Mouse (Mus musculus): Measurements from ENCODE around the gene Ccl9.
"Not testable (repeated sequence)": the region's sequence is repeated elsewhere in the genome, so short reads cannot be mapped to it uniquely, and the experiment has no call there.

The Ccl9 gene

DNA sequence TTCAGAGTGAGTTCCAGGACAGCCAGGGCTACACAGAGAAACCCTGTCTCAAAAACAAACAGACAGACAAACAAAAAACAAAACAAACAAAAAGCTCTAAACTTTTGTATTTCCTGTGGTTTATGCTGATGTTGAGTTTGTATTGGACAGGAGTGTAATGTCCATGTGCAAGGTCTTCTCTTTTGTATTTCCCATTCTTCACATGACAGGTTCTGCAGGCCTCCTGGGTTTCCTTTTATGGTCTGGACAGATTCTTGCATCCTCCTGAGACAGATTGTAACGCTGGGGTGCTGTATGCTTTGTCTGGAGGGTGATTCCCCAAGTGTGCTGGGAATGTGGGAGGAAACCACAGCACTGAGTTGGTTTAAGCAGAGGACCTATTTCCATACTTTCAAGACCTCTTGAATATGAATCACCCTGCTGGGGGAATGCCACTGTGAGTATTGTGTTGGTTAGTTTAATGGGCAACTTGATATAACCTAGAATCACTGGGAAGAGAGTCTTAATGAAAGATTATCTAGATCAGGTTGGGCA is 2.3 kb upstream of the Ccl9 start:
- no peak for DNase-seq (ENCODE audit: low spot score)

DNA sequence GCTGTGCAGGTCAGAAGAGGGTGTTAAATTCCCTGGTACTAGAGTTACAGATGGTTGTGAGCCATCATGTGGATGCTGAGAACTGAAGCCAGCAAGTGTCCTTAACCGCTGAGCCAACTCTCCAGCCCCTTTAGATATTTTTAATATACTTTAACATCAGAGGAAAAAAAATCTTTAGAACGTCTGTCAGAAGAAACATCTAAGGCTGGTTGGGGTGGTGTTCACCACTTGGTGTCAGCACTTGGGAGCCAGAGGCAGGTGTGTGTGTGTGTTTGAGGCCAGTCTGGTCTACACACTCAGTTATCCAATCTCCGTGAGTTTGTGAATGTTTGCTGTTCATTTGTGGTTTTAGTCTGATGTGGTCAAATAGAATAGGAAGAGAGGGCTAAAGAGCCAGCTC is 563 bp upstream of the Ccl9 start:
- no peak for DNase-seq (ENCODE audit: low spot score)

DNA sequence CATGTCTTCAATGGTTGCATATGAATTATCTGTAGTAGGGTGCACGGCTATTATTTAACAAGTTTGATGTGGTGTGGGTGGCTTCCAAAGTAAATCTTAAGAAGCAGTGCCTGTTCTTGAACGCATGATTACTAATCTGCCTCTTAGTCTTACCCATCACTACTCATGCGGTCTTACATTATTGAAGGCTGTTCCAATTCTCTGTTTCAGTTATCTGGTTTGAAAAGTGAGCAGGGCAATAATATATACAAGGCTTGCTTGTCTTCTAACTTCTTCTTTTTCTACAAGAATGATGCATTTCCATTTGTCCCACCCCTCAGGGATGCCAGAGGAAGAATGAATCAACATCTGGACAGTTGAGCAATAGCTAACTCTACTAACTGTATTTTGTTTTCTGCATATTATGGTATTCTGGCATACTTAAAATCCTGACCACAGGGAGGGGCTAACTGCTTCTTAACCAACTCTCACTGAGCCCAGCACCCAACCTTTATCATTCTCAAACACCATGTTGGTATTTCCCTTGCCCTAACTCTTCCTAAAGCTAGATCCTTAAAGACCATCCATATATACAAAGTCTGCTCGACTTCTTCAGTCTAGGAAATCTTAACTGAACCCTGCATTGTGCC is 1.4 kb downstream of the Ccl9 start:
- no peak for DNase-seq (ENCODE audit: low spot score)

DNA sequence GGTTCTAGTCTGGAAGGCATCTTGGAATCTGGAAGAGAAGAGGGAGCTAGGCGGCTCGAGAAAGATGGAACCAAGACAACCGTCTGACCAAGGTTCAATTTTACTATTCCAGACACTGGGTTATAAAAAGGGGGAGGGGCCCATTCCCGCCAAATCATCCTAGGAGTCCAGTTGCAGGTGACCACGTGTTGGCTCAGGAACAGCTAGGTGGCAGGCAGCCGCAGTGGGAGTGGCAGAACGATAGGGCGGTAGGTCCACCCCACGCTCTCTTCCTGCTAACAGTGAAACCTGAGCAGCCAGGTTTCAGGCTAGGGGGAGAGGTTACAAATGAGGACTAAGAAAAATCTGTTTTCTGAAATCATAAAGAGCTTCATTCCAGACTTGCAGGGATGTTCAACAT is 5.6 kb downstream of the Ccl9 start:
- no peak for DNase-seq (ENCODE audit: low spot score)

DNA sequence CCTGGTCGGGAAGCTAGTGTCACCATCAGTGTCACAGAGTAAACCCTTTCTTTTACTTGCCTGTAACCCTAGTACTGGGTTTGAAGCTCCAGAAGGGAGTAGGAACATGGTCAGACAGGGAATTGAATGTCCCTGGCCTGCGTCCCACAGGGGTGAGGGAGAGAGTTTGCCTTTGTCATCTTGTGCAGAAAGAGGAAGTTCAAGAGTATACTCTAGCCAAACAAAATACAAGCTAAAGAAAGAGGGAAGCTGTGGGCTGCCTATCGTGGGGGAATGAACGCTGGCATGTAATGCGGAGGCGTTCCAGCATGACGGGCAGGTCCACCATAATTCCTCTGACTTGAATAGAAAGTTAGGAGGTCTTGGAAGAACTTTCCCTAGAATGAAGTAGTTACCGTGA is 6.2 kb downstream of the Ccl9 start:
- no peak for DNase-seq (ENCODE audit: low spot score)

DNA sequence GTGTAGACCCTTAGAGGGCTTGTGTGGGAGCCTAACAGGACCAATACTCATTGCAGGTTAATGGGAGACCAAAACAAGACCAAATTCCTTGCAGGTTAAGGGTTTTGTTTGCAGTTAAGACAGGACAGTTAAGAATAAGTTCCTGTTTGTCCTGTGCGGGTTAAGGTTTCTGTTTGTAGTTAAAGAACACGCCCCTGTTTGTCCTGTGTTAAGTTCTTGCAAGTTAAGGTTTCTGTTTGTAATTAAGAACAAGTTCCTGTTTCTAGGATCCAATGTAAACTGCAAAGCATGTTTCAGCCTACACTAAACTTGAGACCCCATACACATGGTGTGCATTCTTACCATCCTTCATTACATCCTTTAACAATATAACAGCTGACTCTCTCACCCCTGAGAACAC is 8.2 kb downstream of the Ccl9 start:
- DNase-seq (ENCODE audit: low spot score): no peak

DNA sequence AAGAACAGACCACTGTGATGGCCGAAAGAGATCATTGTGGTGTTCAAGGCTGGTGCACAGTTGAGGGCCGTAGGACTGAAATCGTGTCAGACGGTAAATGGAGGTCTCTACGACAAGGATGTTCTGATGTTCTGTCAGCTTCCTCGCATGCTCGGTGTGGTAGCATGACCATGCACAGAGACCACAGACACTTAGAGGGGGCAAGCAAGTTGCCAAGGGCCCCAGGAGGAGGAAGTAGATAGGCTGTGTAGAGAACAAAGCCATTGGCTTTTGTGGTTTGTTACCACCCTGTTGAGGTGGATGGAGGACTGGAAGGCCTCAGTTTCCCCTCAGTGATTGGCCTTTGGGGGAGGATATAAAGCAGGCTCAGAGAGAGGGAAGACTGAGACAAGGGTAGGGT is 9.2 kb downstream of the Ccl9 start:
- no peak for DNase-seq (ENCODE audit: low spot score)

DNA sequence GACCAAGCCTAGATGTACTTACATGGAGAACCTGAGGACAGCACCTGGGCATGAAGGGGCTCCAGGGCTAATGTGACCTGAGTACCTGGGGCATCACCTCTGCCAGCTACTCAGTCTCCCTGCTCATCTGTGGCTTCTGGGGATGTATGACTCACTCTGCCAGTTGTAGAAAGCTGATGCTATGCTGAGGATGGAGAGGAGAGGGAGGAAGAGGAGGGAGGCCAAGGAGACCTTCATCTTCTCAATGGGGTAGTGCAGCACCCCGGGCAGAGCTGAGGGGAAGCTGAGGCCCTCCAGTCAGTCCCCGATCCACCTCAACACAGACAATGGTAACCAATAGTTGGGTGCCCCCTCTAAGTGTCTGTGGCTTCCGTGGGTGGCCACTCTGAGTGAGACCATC is 9.7 kb downstream of the Ccl9 start:
- DNase-seq (ENCODE audit: low spot score): no peak

DNA sequence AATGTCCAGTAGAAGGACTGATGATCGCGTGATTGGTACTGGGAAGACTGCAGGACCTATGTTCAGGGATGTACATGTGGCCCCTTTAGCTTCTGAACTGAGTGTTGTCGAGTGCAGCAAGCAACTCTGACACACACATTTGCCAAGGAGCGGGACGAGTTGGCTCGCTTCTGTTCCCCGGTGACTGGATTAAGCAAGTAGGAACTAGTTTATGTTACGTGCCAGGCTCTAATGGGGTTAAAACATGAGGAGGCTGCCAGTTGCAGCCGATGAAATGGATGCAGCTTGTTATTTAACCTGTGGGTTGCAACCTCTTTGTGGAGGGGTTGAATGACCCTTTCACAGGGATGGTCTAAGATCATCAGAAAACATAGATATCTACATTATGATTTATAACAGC is 10.4 kb downstream of the Ccl9 start:
- no peak for DNase-seq (ENCODE audit: low spot score)

DNA sequence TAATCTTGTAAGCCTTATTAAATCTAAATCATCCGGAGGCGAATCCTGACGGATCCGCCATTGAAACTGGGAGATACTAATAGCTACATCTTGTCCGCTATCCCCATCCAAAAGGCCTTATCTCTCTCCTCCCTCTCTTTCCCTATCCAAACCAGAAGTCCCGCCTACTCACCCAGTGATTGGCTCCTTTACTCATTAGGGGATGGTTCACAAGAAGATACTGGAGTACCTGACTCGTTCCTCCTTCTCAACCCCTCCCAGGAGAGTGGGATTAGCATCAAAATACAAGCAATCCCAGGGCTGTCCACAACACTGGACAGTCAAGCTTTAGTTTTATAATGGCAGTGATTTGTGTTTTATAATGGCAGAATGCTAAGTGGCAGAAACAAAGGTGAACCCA is 11.1 kb downstream of the Ccl9 start:
- no peak for DNase-seq (ENCODE audit: low spot score)

DNA sequence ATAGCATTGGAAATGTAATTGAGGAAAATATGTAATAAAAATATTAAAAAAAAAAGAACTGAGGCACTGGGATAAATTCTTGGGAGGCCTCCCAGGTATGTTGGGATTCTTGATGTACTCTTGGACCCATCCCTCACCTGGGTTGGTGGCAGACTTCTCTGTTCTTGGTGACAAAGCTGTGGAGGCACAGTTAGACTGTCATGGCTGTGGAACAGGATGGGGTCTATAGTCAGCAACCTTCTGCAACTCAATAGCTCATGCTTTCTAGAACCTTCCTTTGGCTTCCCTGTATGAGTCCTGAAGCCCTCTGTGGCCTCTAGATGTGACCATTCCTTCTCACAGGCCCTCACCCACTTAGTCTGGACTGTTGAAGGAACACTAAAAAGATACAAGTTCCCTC is 11.8 kb downstream of the Ccl9 start:
- no peak for DNase-seq (ENCODE audit: low spot score)

DNA sequence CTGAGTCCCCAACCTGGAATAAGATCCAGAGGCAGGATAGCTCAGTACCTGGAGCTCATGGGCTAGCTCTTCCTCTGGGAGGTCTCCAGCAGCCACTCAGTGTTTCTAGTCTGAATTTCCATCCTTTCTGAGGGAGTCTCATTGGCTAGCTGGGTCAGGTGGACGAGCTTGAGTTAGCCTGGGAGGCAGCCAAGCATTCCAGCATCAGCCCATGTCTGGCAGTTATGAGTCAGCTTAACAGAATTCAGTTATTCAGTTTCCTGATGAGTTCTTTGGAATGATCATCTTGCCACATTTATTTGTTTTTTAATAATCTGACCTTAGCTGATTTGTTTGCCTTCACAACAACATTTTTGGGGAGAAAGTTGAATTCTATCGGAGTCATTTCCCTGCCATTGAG is 14.7 kb downstream of the Ccl9 start:
- no peak for DNase-seq (ENCODE audit: low spot score)

DNA sequence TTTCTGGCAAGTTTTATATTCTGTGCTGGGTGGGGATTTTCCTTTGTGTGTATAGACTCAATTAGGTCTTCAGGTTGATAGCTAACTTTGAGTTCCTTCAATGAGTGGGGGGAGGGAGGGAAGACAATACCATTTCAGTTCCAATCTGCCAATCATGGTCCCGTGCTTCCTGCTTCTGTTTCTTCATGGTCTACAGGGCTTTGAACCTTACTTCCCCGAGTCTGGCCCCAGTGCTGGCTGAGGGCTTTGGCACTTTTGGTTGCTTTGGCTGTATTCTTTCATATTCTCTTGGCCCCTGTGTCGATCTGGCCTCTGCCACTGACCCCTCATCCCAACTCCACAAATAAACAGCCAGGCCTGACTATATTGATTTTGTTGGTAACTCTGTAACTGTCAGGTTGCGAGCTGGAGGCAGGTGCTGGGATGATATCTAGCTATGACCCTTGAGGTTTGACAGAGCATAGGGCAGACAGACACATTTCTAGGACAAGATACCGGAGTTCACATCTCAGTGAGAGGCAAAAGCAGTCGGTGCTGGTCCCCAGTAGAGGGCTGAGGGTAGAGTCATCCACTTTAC is 16.0 kb downstream of the Ccl9 start:
- no peak for DNase-seq (ENCODE audit: low spot score)

DNA sequence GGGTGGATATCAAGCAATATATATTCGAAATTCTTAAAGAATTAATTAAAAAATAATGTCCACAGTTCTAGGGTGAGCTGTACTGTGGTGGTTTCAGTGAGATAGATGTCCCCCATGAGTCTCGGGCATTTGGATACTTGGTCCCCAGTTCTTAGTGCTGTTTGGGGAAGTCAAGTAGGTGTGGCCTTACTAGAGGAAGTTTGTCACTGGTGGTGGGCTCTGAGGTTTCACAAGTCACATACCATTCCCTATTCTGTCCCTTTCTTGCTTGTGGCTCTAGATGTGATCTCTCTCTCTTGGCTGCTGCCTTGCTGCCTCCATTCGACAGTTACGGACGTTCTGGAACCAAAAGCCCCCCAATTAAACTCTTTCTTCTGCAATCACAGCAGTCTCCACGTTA is 18.0 kb downstream of the Ccl9 start:
- no peak for DNase-seq (ENCODE audit: low spot score)

DNA sequence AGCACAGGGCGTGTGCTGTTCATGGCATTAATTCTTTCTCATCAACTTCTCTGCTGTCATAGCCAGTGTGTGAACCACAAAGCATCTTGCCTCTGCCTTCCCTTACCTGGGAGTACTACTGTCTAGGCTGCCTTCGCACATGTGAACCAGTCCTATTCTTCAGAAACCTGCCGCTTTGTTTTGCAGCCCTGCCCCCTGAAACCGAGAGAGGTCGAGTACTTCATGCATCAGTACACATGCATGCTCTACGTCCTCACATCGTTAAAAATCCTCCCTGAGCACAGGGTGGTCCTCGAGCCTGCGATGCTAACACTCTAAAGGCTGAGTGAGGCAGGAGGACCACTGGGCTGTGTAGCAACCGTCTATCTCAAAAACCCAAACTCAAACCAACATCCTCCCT is 21.4 kb downstream of the Ccl9 start:
- DNase-seq (ENCODE audit: low spot score): no peak

DNA sequence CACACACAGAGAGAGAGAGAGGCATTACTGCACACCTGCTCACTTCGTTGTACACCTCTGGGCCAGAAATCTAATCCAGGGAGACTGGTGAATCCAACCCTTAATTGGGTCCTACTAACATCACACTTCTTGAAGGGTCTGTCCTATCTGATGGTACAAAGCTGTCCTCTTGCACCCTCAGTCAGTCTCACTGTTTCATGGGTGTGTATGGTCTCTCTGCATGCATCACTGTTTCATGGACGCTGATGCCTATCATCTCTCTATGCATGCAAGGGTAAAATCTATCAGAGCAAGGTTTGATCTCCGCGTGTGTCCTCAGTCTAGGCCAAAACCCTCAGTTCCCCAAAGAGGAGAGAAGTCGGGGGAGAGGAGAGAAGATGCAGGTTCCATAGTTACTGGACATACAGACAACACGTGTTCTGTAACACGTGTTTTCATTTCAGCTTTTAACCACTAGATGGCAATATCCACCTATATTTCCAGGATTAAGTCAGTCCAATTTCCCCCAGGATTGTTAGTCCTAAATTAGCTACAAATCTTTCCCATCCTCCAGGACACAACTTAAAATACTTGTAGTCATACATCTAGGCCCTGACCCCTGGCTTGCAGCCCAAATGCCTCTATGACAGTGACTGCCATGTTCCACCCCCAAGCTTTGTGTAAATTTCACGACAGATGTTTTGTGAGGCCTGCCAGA is 22.2 kb downstream of the Ccl9 start:
- peak; percentile 50 for DNase-seq (ENCODE audit: low spot score)

DNA sequence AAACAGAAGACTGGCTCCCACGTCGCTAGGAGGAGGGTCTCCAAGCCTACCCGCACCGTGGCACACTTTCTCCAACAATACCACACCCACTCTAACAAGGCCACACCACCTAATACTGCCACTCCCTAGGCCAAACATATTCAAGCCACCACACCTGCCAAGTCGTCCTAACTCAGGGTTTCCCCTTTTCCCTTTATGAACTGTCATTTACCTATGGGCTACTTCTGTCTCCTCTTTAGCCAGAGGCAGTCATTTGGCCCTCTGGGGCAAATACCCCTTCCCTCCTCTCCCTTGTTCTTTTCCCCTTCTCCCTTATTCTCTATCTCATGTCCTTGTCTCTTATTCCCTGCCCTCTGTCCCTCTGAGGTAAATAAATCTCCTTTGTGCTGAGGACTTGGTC is 26.8 kb downstream of the Ccl9 start:
- DNase-seq (ENCODE audit: low spot score): no peak

DNA sequence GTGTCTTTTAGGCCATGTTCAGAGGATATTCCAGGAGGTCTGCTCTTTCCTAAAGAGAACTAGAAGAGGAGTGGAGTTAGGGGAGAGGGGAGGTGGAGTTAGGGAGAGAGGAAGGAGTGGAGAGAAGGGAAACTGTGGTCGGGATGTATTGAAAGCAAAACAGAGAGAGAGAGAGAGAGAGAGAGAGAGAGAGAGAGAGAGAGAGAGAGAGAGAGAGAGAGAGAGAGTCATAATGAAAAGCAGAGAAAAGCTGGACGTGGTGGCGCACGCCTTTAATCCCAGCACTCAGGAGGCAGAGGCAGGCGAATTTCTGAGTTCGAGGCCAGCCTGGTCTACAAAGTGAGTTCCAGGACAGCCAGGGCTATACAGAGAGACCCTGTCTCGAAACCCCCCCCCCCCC is 27.4 kb downstream of the Ccl9 start:
- DNase-seq (ENCODE audit: low spot score): not testable (repeated sequence)

DNA sequence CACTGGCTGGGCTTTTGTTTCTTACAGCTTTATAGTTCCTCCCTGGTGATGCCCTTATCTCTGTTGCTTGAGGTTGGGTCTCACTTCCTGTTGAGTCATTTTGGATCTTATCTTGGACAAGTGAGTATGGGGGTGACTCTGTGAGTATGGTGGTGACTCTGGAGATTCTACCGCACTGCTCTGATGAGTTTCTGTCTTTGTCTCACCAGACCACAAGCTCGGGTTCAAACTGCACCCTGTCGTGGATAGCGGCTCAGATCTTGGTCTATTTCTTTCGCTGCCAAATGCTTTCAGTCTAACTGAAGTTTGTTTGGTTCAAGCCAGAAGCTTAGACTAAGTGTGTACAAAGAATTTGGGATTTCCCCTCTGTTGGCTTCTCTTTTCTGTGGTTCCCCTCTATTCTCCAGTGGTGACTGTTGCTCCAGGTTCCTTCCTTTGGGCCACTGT is 28.2 kb downstream of the Ccl9 start:
- DNase-seq (ENCODE audit: low spot score): no peak

DNA sequence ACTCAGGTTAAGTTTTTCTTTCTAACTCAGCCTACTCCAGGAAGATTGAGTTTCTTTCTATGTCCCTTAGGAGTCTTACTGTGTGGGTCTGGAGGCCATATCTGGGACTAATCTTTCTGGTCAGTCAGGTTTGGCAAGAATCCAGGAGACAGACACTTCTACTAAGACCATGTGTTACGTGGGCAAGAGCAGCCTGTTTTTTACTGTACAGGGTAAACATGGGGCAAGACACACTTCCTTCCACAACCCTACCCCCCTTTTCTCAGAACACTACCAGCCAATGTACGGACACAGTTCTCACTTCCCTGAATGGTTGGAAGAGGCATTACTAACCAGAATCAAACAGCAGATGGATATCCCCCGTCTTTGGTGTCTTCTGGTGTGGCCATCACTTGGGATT is 34.2 kb downstream of the Ccl9 start:
- DNase-seq (ENCODE audit: low spot score): no peak

DNA sequence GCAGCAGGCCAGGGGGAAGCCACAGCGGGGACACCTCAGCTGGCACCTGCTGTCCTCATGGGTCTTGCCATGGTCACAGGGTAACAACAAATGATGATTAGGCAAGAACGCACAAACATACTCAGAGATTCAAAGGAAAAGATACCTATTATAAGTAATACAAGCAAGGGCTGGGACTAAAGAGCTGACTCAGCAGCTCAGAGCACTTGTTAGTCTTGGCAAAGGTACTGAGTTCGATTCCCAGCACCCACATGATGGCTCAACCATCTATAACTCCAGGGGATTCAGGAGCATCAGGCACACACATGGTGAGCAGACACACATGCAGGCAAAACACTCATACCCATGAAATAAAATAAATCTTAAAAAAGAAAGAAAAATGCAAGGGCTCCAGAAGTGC is 37.0 kb downstream of the Ccl9 start:
- no peak for DNase-seq (ENCODE audit: low spot score)

DNA sequence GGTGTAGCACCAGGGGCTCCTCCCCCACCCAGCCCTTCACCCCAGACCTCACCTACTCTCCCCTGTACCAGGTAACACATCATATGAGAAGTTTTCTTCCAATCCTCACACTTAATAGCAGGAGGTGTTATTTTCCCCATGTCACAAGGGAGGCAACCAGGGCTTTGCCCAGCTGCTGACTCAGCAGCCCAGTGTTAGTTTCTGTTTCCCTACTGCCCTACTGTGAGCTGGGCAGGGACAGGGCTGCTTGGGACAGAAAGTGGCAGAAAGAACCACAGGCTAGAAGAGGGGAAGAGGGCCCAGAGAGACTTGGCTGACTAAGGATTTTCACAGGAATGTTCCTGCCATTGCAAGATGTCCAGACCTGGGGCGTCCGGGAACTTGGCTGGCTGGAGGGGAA is 37.5 kb downstream of the Ccl9 start:
- DNase-seq (ENCODE audit: low spot score): no peak

DNA sequence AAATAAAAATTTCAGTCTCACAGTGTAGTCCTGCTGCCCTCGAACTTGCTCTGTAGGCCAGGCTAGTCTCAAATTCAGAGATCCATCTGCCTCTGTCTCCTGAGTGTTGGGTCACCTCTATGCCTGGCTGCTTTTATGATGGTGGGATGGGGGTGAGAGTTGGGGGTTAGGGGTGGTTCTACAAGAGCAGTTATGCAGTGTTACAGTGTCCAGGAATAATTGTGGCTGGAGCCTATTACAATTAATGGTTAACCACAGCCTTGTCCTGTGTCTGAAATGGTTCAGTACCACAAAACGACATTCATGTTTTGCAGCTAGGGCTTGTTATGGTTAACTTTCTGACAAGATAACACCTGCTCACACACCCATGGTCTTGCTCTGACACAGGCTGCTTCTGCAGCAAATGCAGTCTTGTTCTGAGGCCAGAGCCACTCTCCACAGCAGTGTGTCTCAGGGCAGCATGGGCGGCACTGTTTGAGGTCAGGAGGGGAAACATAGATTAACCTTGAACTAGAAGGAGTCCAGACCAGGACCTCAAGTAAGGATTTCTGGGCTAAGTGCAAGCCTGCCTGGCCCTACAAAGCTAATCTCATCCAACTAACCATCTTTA is 39.6 kb downstream of the Ccl9 start:
- DNase-seq (ENCODE audit: low spot score): no peak

Measured in testis, postnatal 10 days (tissue).